Mouse (Mus musculus): ENCODE results near the gene Slc30a9. TPM values are rescaled to one million over a fixed set of nuclear protein-coding genes. Genes with fewer than 3 reads are reported as not detected.

Slc30a9 gene
- polyA plus RNA-seq, 1 experiment, result 33.6 TPM

Other genes starting within 250 kb of the Slc30a9 start
- 0.05 TPM in 1 of 2 replicates, not detected in the other for gene Phox2b, start 207.7 kb upstream of the Slc30a9 start, polyA plus RNA-seq (2012; rRNA removed)
- 94.2 and 133 TPM in 2 replicates for gene Tmem33, start 46.4 kb upstream of the Slc30a9 start, polyA plus RNA-seq (2012; rRNA removed)
- 2.6 and 3.0 TPM in 2 replicates for gene Bend4, start 121.4 kb downstream of the Slc30a9 start, polyA plus RNA-seq (2012; rRNA removed)